Mouse (Mus musculus): ENCODE results near the gene Gm6370.
A peak's percentile ranks its signal among the peaks of the same experiment; 100 is the strongest.
"Not testable (repeated sequence)": the region's sequence is repeated elsewhere in the genome, so short reads cannot be mapped to it uniquely, and the experiment has no call there.

Gm6370 gene

DNA sequence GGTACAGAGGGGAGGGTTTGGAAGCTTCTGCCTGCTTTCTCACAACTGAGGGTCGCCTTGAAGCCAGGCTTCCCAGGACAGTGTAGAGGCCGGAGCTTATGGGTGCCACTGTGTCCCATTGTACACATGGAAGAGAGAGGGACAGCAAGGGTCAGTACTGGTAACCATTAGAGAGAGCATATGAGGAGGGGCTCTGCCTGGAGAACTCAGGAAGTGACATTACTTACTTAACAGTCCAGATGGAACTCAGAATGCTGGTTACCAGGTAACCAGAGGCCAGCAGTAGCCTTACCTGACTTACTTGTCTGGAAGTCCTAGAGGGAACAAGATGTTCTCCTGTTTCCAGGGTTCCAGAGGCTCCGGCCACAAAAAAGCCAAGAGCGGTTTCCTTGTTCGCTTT lies at the start of gene Gm6370:
TSS of gene Gm6370 (plus strand) at position 301 of the 400 bp plus-strand sequence.
- DNase-seq (ENCODE audit: low read depth) = not testable (repeated sequence)

DNA sequence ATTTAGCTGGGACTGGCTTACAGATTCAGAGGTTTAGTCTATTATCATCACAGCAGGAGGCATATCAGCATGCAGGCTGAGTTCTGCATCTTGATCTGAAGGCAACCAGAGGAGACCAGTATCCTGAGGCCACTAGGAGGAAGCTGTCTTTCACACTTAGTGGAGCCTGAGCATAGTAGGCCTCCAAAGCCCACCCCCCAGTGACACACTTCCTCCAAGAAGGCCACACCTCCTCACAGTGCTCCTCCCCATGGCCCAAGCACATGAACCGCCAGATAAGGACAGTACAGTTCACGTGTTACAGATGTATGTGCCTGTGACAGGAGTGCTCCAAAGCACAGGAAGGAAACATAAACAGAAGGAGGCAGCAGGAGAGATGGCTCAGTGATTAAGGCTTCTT lies 48.4 kb upstream of the Gm6370 start:
- peak; percentile 14 for DNase-seq (ENCODE audit: low read depth)

DNA sequence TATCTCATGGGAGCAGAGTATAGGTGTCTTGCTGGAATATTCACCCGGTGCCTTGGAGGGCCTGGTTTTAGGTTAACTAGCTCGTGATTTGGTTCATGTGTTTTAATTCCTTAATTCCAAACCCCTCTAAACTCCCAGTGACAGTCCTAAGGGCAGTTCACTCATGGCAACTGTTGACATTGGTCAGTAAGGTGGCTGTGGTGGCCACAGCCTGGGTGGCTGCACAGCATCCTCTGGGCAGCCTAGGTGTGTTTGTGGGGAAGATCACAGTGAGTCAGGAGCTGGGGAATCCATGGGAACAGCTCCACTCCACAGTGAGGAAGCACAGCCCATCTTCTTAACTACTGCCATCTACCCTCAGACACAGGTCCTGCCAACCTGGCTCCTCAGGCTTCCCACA lies 44.5 kb upstream of the Gm6370 start:
- no peak for DNase-seq (ENCODE audit: low read depth)

DNA sequence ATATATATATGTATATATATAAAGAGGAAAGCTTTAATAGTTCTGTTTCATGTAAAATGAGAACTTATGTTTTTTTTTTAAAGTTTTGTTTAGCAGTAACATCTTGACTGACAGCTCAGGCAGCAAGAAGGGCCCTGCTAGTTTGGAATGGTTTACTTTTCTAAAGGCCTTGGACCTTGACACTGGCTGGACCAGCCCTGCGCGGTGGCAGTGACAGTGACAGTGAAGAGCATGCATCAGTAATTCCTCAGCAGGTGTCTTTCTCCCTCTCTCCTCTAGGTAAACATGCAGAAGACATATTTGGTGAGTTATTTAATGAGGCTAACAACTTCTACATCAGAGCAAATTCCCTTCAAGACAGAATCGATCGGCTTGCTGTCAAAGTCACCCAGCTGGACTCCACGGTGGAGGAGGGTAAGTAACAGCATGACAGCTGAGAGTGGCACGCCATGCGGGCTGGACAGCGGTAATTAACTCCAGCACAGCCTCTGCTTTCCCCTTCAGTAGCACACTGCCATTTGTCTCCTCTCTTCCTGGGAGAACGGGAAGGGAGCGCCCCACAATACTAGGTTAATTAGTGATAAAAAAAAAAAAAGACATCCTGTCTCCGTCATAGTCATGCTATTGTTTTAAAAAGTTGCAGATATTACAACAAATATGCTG lies 39.4 kb upstream of the Gm6370 start:
- no peak for DNase-seq (ENCODE audit: low read depth)

DNA sequence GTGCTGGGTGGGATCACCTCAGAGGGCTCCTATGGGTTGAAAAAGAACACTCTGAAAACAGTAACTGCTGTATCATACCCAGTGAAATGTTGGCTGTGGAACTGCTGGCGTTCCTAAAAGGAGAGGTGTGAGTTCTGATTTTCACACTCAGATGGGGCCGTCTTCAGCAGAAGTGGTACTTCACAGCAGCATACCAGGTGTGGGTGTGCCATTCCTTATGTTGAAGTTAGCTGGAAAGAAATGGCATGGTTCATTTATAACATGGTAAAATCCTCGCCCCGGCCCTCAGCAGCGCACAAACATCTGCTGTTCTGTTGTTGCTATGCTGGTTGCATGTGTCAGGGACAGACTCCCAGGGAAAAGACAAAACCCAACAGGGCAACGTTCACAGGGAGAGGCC lies 37.6 kb upstream of the Gm6370 start:
- no peak for DNase-seq (ENCODE audit: low read depth)

DNA sequence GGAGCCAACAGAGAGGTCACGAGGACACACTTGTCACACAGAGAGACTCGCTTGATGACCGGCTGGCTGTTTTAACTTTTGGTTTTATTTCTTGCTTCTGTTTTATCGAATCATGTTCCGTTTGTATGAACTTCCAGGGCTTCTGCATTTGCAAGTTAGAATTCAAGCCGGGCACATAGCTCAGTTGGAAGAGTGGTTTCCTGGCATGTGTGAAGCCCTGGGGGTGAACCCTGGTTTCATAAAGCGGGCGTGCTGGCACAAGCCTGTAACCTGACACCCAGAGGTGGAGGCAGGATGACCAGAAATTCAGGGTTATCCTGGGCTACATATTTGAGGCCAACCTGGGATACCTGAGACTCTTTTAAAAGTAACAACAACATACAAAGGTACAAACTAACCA lies 29.6 kb upstream of the Gm6370 start:
- no peak for DNase-seq (ENCODE audit: low read depth)

DNA sequence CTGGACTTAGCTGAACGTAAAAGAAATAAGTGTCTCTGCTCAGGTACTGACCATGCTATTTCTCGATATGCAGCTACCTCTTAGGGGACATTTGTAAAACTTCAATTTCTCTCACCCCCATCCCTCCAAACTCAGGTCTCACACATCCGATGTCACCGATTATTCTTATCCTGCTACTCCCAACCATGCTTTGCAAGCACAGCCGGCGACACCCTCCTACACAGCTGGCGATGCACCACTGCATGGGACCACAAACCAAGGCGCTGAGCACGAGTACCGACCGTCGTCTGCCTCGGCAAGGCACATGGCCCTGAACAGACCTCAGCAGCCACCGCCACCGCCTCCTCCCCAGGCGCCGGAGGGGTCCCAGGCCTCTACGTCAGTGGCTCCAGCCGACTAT lies 24.5 kb upstream of the Gm6370 start:
- no peak for DNase-seq (ENCODE audit: low read depth)

DNA sequence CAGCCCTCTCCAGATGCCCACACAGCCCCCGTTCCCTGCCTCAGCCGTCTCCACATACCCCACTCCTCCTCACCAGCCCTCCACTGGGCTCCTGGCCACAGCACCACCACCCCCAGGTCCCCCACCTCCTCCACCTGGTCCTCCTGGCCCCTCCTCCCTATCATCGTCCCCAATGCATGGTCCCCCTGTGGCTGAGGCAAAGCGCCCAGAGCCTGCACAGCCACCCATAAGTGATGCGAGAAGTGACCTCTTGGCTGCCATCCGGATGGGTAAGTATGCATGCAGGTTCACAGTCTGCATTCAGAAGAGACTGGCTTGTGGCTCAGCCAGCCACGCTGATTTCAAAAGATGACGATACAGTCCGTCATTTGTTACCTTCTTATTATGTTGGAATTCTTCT lies 22.9 kb upstream of the Gm6370 start:
- DNase-seq (ENCODE audit: low read depth) = no peak

DNA sequence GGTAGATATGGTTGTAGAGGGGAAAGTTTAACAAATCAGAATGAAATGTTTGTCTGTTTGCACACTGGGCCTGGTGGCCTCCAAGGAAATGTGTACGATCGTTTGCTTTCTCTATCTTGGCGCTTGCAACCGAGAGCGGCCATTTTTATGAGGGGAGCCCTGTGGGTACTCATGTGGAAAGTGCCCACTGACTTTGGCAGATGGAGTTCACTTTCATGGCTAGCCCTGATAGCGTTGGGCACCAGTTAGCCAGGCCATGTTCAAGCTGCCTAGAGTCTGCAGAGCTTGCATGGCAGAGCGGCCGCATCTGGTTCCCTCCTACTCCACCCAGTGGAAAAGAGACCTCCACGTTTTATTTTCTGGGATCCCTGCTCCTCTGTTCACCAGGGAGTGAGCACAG lies 20.3 kb upstream of the Gm6370 start:
- DNase-seq (ENCODE audit: low read depth) = no peak

DNA sequence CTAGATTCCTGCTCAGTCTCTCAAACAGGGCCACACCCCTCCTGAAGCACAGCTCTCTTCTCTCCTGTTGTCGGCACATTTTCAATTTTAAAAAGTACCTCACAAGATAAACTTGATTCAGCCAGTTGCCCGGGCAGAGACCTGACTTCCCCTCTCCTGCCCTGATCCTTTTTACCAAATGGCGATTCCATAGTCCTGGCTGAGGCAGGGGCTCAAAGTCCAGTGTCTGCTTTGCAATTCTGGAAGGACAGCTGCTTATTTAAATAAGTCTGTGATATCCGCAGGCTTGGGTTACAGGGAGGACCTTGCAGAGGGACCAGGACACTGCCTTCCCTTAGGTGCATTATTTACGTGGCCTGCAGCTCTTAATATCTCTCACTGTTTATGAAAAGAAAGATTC lies 19.9 kb upstream of the Gm6370 start:
- no peak for DNase-seq (ENCODE audit: low read depth)

DNA sequence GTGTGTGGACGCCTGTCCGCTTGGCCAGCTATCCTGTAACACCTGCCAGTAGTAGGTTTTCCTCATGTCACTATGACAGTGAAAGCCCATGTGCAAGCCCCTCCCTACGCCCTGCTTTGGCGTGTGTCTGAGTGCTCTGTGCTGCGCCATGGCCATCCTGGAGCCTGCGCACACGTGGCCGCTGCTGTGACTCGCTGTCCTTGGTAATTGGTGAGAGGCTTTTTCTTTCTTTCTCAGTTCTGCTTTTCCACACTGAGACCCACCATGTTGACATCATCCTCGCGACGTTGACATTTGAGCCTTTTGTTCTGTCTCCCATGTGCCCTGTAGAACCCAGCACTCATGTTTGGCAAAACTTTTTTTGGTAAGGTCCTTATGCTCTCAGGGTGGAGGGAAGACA lies 19.3 kb upstream of the Gm6370 start:
- DNase-seq (ENCODE audit: low read depth) = no peak

DNA sequence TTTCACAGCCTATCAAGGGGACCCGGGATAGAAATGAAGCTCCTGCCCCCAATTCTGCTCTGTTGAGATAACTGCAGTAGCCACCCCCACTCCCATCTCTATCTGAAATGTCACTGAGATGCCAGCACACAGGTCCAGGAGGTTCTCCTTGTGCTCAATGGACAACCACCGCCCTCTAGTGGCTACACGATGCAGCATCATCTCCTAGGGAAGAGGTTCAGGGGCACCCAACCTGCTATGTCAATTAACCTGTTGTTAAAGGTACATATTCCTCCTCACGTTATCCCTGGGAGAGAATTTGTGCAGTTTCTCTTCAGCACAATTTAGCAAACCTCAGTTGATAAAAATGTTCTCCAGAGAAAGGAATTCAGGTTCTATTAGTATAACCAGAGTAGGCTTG lies 11.6 kb upstream of the Gm6370 start:
- DNase-seq (ENCODE audit: low read depth) = peak; percentile 12

DNA sequence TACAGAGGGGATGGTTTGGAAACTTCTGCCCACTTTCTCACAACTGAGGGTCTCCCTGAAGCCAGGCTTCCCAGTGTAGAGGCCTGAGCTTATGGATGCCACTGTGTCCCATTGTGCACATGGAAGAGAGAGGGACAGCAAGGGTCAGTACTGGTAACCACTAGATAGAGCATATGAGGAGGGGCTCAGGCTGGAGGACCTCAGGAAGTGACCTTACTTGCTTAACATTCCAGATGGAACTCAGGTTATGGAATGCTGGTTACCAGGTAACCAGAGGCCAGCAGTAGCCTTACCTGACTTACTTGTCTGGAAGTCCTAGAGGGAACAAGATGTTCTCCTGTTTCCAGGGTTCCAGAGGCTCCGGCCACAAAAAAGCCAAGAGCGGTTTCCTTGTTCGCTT lies 9.5 kb upstream of the Gm6370 start, which contains the start of gene Gm6408:
TSS of gene Gm6408 (plus strand) at position 301 of the 400 bp plus-strand sequence.
- DNase-seq (ENCODE audit: low read depth) = not testable (repeated sequence)

DNA sequence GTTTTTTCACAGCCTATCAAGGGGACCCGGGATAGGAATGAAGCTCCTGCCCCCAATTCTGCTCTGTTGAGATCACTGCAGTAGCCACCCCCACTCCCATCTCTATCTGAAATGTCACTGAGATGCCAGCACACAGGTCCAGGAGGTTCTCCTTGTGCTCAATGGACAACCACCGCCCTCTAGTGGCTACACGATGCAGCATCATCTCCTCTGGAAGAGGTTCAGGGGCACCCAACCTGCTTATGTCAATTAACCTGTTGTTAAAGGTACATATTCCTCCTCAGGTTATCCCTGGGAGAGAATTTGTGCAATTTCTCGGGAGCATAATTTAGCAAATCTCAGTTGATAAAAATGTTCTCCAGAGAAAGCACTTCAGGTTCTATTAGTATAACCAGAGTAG lies 2.2 kb upstream of the Gm6370 start:
- peak; percentile 14 for DNase-seq (ENCODE audit: low read depth)

DNA sequence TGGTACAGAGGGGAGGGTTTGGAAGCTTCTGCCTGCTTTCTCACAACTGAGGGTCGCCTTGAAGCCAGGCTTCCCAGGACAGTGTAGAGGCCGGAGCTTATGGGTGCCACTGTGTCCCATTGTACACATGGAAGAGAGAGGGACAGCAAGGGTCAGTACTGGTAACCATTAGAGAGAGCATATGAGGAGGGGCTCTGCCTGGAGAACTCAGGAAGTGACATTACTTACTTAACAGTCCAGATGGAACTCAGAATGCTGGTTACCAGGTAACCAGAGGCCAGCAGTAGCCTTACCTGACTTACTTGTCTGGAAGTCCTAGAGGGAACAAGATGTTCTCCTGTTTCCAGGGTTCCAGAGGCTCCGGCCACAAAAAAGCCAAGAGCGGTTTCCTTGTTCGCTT lies 10.9 kb downstream of the Gm6370 start, which contains the start of gene 4930449I24Rik:
TSS of gene 4930449I24Rik (plus strand) at position 301 of the 400 bp plus-strand sequence.
- DNase-seq (ENCODE audit: low read depth) = not testable (repeated sequence)

DNA sequence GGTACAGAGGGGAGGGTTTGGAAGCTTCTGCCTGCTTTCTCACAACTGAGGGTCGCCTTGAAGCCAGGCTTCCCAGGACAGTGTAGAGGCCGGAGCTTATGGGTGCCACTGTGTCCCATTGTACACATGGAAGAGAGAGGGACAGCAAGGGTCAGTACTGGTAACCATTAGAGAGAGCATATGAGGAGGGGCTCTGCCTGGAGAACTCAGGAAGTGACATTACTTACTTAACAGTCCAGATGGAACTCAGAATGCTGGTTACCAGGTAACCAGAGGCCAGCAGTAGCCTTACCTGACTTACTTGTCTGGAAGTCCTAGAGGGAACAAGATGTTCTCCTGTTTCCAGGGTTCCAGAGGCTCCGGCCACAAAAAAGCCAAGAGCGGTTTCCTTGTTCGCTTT lies 22.7 kb downstream of the Gm6370 start, which contains the start of gene Gm3402:
TSS of gene Gm3402 (plus strand) at position 301 of the 400 bp plus-strand sequence.
- not testable (repeated sequence) for DNase-seq (ENCODE audit: low read depth)

DNA sequence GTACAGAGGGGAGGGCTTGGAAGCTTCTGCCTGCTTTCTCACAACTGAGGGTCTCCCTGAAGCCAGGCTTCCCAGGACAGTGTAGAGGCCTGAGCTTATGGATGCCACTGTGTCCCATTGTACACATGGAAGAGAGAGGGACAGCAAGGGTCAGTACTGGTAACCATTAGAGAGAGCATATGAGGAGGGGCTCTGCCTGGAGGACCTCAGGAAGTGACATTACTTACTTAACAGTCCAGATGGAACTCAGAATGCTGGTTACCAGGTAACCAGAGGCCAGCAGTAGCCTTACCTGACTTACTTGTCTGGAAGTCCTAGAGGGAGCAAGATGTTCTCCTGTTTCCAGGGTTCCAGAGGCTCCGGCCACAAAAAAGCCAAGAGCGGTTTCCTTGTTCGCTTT lies 34.3 kb downstream of the Gm6370 start, which contains the start of gene Gm3404:
TSS of gene Gm3404 (plus strand) at position 301 of the 400 bp plus-strand sequence.
- not testable (repeated sequence) for DNase-seq (ENCODE audit: low read depth)

DNA sequence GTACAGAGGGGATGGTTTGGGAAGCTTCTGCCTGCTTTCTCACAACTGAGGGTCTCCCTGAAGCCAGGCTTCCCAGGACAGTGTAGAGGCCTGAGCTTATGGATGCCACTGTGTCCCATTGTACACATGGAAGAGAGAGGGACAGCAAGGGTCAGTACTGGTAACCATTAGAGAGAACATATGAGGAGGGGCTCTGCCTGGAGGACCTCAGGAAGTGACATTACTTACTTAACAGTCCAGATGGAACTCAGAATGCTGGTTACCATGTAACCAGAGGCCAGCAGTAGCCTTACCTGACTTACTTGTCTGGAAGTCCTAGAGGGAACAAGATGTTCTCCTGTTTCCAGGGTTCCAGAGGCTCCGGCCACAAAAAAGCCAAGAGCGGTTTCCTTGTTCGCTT lies 46.2 kb downstream of the Gm6370 start, which contains the start of gene Gm3409:
TSS of gene Gm3409 (plus strand) at position 301 of the 400 bp plus-strand sequence.
- DNase-seq (ENCODE audit: low read depth) = not testable (repeated sequence)

Data from 416B (cell line).